Mouse (Mus musculus): Measurements from ENCODE around the gene Olfr799.

Gene Olfr799

DNA sequence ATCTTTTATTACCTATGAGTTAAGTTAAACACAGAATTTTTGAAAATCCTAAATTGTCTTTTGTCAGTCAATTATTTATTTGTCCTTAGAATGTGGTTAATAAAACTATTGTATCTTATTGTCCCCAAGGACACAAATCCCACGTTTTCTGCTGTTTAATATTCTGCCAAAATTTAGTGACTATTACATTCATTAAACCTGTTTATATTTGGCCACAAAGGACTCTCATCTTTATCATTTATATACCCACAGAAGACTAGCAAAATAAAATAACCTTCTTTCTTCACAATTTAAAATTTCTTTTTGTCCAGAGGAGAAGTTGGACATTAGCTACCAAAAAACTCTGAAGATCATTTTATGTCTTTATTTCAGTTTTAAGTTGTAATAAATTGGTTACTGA, at the start of gene Olfr799:
Gene Olfr799, plus strand, starts transcription at position 301 of the 400 bp plus-strand sequence.
- in situ Hi-C loops (cut with MboI, MseI): no loop called here

DNA sequence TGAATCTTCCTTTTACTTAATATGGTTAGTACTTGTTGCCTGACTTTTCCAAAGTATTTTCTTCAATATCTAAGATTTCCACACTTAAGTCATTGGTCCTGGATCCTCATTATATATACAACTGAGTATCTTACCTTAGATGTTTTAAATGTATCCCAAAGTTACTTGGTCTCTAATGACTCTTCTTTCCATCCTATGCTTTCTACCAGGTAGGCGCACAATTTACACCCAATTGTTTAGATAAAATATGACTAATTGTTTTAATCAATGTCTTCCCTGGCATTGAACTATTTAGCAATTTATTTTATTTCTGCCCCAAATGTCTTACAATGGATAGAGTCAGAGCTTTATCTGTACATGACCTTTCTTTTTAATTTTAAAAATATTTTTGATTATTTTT, 24.8 kb upstream of the Olfr799 start, which contains the start of gene Olfr796:
Gene Olfr796, minus strand, starts transcription at position 101 of the 400 bp plus-strand sequence.
- in situ Hi-C loops (cut with MboI, MseI): no loop called here

DNA sequence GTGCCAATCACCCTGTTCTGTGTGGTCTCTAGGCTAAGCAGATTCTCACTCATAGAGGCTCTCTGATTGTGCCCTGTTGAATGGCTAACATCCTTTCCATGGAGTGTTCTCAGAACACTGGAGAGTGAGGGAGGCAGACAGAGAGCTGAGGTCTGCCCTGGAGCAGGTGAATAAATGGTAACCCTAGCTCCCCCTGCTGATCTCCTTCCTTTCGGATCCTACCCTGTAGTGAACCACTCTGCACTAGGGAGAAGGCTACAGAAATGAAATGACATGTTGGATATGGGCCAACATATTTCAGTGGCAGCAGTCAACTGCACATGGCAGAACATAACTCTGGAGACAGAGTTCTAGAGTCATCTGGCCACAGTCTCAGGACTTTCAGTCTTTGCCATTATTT, 15.6 kb upstream of the Olfr799 start:
- in situ Hi-C loops (cut with MboI, MseI): no loop called here

DNA sequence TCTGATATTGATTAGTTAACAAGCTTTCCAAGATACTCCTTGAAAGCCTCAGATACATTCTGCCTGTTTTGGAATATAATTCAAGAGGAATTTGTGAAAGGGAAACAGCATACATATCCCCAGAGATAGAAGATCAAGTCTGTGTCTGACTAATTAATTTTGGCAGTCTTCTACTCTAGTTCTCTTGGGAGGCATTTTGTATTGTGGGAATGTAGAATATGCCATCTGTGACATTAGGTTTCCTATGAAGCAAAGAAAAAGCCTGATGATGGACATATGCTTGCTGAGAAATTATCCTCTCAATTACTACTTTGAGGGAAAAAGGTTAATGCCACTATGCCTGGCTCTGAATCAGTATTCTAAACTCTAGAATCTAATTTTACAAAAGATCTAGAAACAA, 14.0 kb upstream of the Olfr799 start:
- in situ Hi-C loops (cut with MboI, MseI): no loop called here

DNA sequence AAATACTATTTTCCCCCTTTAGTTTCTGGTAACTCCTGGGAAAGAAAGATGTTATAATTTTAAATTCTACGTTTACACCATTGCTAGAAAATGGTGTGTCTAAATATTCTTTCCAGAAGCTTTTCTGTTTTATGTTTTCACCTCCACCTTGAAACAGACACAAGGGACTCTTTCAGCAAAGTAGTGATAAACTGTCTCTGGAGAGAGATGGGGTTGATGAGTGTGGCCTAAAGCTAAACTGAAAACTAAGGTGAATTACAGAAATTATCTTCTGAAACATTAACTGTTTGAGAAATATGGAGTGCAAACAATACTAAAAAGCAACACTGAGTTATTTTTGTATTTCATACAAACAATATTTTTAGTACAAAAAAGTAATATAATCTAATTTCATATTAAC, 9.4 kb upstream of the Olfr799 start, which contains the start of gene Olfr798:
Gene Olfr798, minus strand, starts transcription at position 101 of the 400 bp plus-strand sequence.
- in situ Hi-C loops (cut with MboI, MseI): no loop called here

DNA sequence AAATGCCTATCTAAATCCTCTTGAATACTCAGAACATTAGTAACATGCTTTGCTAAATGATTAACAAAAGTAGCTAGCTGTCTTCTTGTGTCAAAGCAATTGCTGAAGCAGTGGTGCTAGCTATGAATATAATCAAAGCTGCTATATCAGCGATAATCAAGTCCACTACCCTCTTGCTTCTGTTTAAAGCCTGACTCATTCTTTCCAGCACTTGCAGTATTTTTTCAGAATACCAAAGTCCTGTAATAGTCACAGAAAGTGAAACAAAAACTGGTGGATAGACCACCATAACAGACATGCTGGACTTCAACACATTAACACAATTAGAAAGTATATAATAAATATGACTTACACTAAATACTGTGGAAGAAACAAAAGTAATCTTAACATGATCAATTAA, 14.5 kb downstream of the Olfr799 start:
- in situ Hi-C loops (cut with MboI, MseI): no loop called here

DNA sequence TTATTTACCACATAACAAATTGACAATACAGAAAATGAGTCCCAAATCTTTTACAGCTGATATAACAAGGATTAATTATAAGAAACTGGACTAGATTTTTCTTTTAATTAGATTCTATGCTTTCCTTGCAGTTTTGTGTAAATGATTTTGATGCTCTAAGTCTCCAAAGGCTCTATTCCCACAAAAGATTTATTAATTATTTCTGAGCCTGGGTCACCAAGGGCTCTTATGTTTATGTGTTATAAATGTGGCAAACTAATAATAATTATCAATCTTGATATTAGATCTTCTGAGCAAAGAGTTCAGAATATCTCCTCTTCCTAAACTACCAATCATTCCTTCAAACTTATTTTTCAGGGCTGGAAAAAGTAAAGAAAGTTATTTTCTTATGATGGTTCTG, 20.1 kb downstream of the Olfr799 start, which contains the start of gene Olfr800:
Gene Olfr800, plus strand, starts transcription at position 301 of the 400 bp plus-strand sequence.
- in situ Hi-C loops (cut with MboI, MseI): no loop called here

DNA sequence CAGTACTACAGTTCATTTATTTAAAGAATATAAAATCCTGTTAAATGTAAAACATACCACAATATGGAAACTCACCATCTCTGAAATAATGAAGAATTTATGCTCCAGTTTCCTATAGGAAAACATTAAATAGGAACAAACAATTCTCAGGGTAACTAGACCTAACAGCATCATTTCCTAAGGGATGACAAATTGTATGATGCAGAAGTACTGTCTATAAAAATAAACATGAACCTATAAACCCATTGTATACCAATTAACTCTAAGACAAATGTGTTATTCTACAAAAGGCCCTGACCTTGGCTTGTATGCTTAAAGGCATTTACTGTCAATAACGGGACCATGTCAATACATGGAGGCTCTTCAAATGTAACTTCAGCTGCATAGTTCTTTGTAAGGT, 36.5 kb downstream of the Olfr799 start, which contains the start of gene Olfr801:
Gene Olfr801, minus strand, starts transcription at position 101 of the 400 bp plus-strand sequence.
- in situ Hi-C loops (cut with MboI, MseI): no loop called here

DNA sequence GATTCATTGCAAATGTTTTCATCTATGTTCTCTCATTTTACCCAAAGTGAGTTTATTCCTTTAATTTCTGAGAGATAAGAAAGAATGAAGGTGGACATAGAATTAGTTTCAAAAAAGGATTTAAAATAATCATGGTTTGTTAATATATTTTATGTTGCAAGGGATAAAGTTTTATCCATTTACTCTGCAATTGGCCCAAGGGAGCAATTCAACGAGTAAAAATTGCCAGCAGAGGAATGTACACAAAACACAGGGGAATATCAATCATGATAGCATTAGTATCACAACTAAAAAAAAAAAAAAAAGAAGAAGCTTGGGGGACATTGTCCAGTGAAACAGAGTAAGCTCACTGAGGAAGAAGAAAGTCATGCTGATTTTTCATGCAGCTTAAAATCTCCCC, 50.8 kb downstream of the Olfr799 start, which contains the start of gene Olfr802:
Gene Olfr802, minus strand, starts transcription at position 101 of the 400 bp plus-strand sequence.
- in situ Hi-C loops (cut with MboI, MseI): no loop called here

DNA sequence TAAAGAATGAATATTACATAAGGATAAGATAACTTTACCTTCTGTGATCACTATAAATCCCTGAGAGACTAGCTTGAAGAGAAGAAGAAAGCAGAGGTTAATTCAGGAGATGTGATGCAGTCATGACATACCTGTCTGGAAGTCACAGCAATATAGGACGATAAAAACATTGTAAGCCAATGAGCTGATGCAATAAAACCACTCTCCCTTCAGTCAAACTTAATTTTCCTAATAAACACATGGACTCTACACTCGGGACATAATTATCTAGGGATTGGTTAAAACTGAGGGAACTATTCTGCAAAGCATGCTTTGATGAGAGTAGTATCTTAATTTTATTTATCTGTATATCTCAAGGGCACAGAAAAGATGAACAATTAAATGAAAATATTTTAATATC, 56.9 kb downstream of the Olfr799 start, which contains the start of gene Olfr803:
Gene Olfr803, minus strand, starts transcription at position 101 of the 400 bp plus-strand sequence.
- in situ Hi-C loops (cut with MboI, MseI): no loop called here

Data from regulatory T cell (primary cell).